Mouse (Mus musculus) lung, postnatal 0 days (tissue): ENCODE results near the gene Cbl.

ENCODE experiments used
- CTCF ChIP-seq: IDR thresholded peaks from 2 replicates; pipeline ENCODE4 v1.5.1; 2016; ENCODE audit warnings: antibody characterized with exemption, mild to moderate bottlenecking
- EP300 ChIP-seq: IDR thresholded peaks from 2 replicates; pipeline ENCODE4 v1.6.1; 2016; ENCODE audit warnings: antibody characterized with exemption, mild to moderate bottlenecking, control low read depth

GRCm38 (mm10) chr9:44178389-44178788, 55.5 kb downstream of the Cbl start:
- TF ChIP-seq CTCF (peak; percentile 52), EP300 (no peak)
